Mouse (Mus musculus) E14TG2a.4 (cell line): ENCODE data around the gene Stag2.

Source experiments
- CTCF ChIP-seq: conservative IDR thresholded peaks from 2 replicates; pipeline ENCODE4 v1.5.1; 2014; ENCODE audit warnings: low read length
- POU5F1 ChIP-seq: IDR thresholded peaks from 2 replicates; pipeline ENCODE4 v1.6.1; 2014; ENCODE audit warnings: low read length, borderline replicate concordance

DNA sequence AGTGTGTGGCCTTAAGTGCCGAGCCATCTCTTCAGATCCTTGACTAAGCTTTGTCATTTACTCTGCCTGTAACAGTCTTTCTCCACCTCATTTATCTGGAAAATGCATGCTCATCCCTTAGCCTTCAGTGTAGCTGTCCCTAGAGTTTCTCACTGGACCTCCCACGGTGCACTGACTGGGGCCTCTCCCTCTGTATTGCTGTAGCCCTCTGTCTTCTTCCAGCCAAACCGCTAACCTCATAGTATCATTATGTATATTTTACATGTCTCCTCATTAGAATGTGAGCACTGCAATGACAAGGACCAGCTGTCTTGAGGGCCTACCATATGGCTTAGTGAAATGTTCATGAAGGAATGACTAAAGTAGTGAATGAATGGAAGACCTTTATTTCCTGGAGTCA lies 166.1 kb downstream of the Stag2 start:
- TF ChIP-seq CTCF, result no peak
- no peak for TF ChIP-seq POU5F1
